Mouse (Mus musculus) forebrain, postnatal 0 days (tissue): ENCODE measurements around the gene Crat. TPM values are rescaled to one million over a fixed set of nuclear protein-coding genes. Genes with fewer than 3 reads are reported as not detected.

Experiments used
- ATAC-seq: fragments of 200-750 bp; cut with Nextera tagmentation; 2 replicates; pipeline ENCODE4 v1.8.0; 2017; ENCODE audit warnings: mild to moderate bottlenecking, moderate library complexity
- DNase-seq: peaks from one replicate; pipeline ENCODE4 v3.0.0-alpha.2; 2015
- H3K27ac ChIP-seq: fragments of 300-500 bp; sonication (generic); 2 replicates; pipeline ENCODE4 v1.5.1; 2014; ENCODE audit warnings: low read depth, mild to moderate bottlenecking, antibody characterized with exemption, low read length, moderate library complexity, mixed read lengths
- H3K27me3 ChIP-seq: fragments of 300-500 bp; sonication (generic); 2 replicates; pipeline ENCODE4 v1.6.1; 2014; ENCODE audit warnings: mild to moderate bottlenecking, low read length, mixed read lengths; ENCODE audit not compliant: insufficient read depth
- H3K36me3 ChIP-seq: fragments of 300-500 bp; sonication (generic); 2 replicates; pipeline ENCODE4 v1.6.1; 2014; ENCODE audit warnings: mild to moderate bottlenecking, moderate library complexity; ENCODE audit not compliant: insufficient read depth
- H3K4me1 ChIP-seq: fragments of 300-500 bp; sonication (generic); 2 replicates; pipeline ENCODE4 v1.6.1; 2014; ENCODE audit warnings: antibody characterized with exemption; ENCODE audit not compliant: insufficient read depth
- H3K4me2 ChIP-seq: fragments of 300-500 bp; sonication (generic); 2 replicates; pipeline ENCODE4 v1.6.1; 2014; ENCODE audit warnings: low read depth, mild to moderate bottlenecking, moderate library complexity
- H3K4me3 ChIP-seq: fragments of 300-500 bp; sonication (generic); 2 replicates; pipeline ENCODE4 v1.5.1; 2014; ENCODE audit warnings: low read depth, low read length, mixed read lengths
- H3K9ac ChIP-seq: fragments of 300-500 bp; sonication (generic); 2 replicates; pipeline ENCODE4 v1.6.1; 2014; ENCODE audit warnings: mild to moderate bottlenecking
- H3K9me3 ChIP-seq: fragments of 300-500 bp; sonication (generic); 2 replicates; pipeline ENCODE4 v1.6.1; 2016; ENCODE audit warnings: low read length
- CTCF ChIP-seq: sonication (generic); IDR thresholded peaks from 2 replicates; pipeline ENCODE4 v1.5.1; 2016; ENCODE audit warnings: antibody characterized with exemption, control low read depth, low read depth
- WGBS: fragments of 180-500 bp; shearing (Covaris S2); extraction: QIAGEN DNeasy Blood & Tissue Kit; methylation state at CpG from one replicate; pipeline ENCODE4 v1.1.7; 2014; 5-methylcytosine and 5-hydroxymethylcytosine counted together
- polyA plus RNA-seq: library from polyadenylated mRNA; unstranded; fragments of >200 nt; fragmentation: Nextera tagmentation; extraction: Ambion mirVana; gene quantifications from 2 replicates; pipeline ENCODE4 v1.2.1, GENCODE M21; 2015
- total RNA-seq: library from RNA; depleted of rRNA; stranded (reverse); fragments of >200 nt; gene quantifications from 2 replicates; pipeline ENCODE4 v1.2.3, GENCODE M21; 2014

Crat gene
- total and polyA plus RNA-seq, 2 experiments from 2014 or later, result 24.0 to 33.6 TPM

- peak overlapping the region; percentile 85 for H3K4me2 ChIP-seq
- no peaks in the 10 kb centered on the region for H3K27me3 ChIP-seq
- peak overlapping the region; percentile 90 for H3K9ac ChIP-seq
- peak; percentile 33 for DNase-seq
- no peak for TF ChIP-seq CTCF
- H3K4me1 ChIP-seq, result peaks cover 16% of the 10 kb centered on the region
- 2% methylated on average over 7 of the region's 7 CpGs for WGBS
- H3K27ac ChIP-seq, result peak overlapping the region; percentile 97
- H3K9me3 ChIP-seq, result no peaks in the 10 kb centered on the region
- H3K36me3 ChIP-seq, result 0 out of 2 replicates have a peak, but pooled peaks cover 10% of the 10 kb centered on the region
- no peak for ATAC-seq
- peak overlapping the region; percentile 85 for H3K4me3 ChIP-seq
These were observed 994 bp upstream of the Crat start for GRCm38 (mm10) chr2:30416649-30416965.

DNA sequence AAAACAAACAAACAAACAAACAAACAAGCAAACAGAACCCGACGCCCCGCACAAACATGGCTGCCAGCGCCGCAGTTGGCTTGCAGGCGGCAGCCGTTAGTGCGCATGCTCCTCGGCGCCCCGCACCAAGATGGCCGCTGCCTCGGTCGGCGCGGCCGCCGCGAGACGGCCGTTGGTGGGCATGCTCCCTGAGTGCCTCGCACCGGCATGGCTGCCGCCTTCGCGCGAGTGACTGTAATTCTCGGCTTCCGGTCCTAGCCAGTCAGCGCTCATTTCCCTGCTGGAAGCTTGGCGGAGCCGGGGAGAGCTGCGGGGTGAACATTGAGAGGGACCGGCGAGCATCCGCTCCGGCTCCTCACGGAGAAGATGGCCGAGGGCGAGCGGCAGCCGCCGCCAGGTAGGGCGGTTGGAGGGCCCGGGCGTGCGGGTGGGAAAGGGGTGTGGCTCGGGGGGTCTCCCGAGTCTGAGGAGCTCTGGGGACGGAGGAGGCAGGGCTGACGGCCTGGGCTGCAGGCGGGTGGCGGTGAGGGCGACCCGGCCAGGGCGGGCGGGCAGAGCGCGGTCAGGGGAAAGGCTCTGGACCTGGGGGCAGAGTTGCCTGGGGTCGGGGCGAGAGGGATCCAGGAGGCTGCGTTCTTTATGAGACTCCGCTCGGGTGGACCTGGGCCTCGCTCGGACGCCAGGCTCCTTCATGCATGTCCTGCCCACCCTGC is 479 bp upstream of the Crat start, which contains the start of gene Ptpa:
Ptpa (plus strand) TSS at position 104 of the 713 bp plus-strand sequence.
- Histone ChIP-seq H3K4me1 (peaks cover 16% of the 10 kb centered on the region), H3K4me3 (peak within 1 kb of the TSS; percentile 85), H3K4me2 (peak within 1 kb of the TSS; percentile 85), H3K9ac (peak within 1 kb of the TSS; percentile 90), H3K27me3 (no peaks in the 10 kb centered on the region), H3K27ac (peak within 1 kb of the TSS; percentile 97), H3K36me3 (0 out of 2 replicates have a peak, but pooled peaks cover 10% of the 10 kb centered on the region), H3K9me3 (no peaks in the 10 kb centered on the region)
- WGBS, result under 1% methylated on average over 61 of the region's 67 CpGs
- ATAC-seq (peak; percentile 96), DNase-seq (peak; percentile 97)
- TF ChIP-seq CTCF, result no peak

GRCm38 (mm10) chr2:30414681-30415080 is 932 bp downstream of the Crat start:
- WGBS, result 43% methylated on average over 5 of the region's 5 CpGs
- H3K9ac ChIP-seq, result peak overlapping the region; percentile 90
- H3K4me3 ChIP-seq, result peak overlapping the region; percentile 85
- TF ChIP-seq CTCF, result no peak
- DNase-seq, result peak; percentile 24
- peak overlapping the region; percentile 85 for H3K4me2 ChIP-seq
- H3K27ac ChIP-seq, result no peak overlapping the region; the same call in 1 of the 2 replicates
- H3K36me3 ChIP-seq, result peaks cover 23% of the 10 kb centered on the region
- ATAC-seq, result no peak
- H3K27me3 ChIP-seq, result no peaks in the 10 kb centered on the region
- no peaks in the 10 kb centered on the region for H3K9me3 ChIP-seq
- H3K4me1 ChIP-seq, result peaks cover 16% of the 10 kb centered on the region

DNA sequence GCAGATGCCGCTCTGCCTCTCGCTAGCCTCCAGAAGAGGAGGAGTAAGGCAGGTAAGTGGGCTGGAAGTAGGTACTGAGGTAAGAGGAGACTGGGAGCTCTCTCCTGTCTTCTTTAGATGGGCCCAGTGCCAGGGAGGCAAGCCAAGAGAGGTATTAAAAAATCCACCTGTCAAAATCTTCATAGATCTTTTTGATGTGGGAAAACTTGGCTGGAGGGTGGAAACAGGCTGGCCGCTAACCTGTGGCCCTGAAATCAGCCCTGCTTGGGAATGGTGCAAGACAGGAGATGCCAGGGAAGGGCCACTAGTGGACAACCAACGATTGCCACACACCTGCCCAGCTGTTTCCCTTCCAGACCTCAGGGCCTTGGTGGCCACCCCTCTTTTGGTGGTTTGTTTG is 1.5 kb downstream of the Crat start:
- TF ChIP-seq CTCF, result no peak
- Histone ChIP-seq H3K9me3 (no peaks in the 10 kb centered on the region), H3K36me3 (peaks cover 29% of the 10 kb centered on the region), H3K27ac (no peak overlapping the region), H3K4me2 (peak overlapping the region; percentile 85), H3K4me1 (peaks cover 13% of the 10 kb centered on the region), H3K4me3 (no peak overlapping the region), H3K27me3 (no peaks in the 10 kb centered on the region), H3K9ac (0 out of 2 replicates have a peak overlapping the region, but pooled peaks have one; percentile 90)
- ATAC-seq (no peak), DNase-seq (no peak)
- WGBS, result 87% methylated on average over 4 of the region's 4 CpGs

- no peak overlapping the region for H3K27ac ChIP-seq
- H3K9me3 ChIP-seq, result no peaks in the 10 kb centered on the region
- WGBS, result 66% methylated on average over 16 of the region's 16 CpGs
- H3K4me3 ChIP-seq, result no peak overlapping the region
- peaks cover 36% of the 10 kb centered on the region for H3K36me3 ChIP-seq
- 0 out of 2 replicates have a peak, but pooled peaks have one; percentile 3 for TF ChIP-seq CTCF
- ATAC-seq, result no peak
- H3K4me2 ChIP-seq, result peak overlapping the region; percentile 85; the same call in 1 of the 2 replicates
- H3K27me3 ChIP-seq, result no peaks in the 10 kb centered on the region
- peaks cover 11% of the 10 kb centered on the region for H3K4me1 ChIP-seq
- DNase-seq, result no peak
- peak overlapping the region; percentile 18; the same call in 1 of the 2 replicates for H3K9ac ChIP-seq
These were observed 2.3 kb downstream of the Crat start for GRCm38 (mm10) chr2:30413038-30413973.

- no peak for DNase-seq
- ATAC-seq, result no peak
- Histone ChIP-seq H3K27me3 (no peaks in the 10 kb centered on the region), H3K4me2 (no peak overlapping the region), H3K36me3 (peaks cover 71% of the 10 kb centered on the region), H3K4me3 (no peak overlapping the region), H3K27ac (no peak overlapping the region), H3K4me1 (peaks cover 7% of the 10 kb centered on the region), H3K9ac (no peak overlapping the region), H3K9me3 (no peaks in the 10 kb centered on the region)
- TF ChIP-seq CTCF, result no peak
- 87% methylated on average over 5 of the region's 5 CpGs for WGBS
These were observed 6.0 kb downstream of the Crat start for GRCm38 (mm10) chr2:30409454-30410176.
